Mouse (Mus musculus): ENCODE results near the gene Ghrh. TPM values are rescaled to one million over a fixed set of nuclear protein-coding genes. Genes with fewer than 3 reads are reported as not detected.

The Ghrh gene
- polyA plus RNA-seq, 1 experiment from 2014 or later: not detected

DNA sequence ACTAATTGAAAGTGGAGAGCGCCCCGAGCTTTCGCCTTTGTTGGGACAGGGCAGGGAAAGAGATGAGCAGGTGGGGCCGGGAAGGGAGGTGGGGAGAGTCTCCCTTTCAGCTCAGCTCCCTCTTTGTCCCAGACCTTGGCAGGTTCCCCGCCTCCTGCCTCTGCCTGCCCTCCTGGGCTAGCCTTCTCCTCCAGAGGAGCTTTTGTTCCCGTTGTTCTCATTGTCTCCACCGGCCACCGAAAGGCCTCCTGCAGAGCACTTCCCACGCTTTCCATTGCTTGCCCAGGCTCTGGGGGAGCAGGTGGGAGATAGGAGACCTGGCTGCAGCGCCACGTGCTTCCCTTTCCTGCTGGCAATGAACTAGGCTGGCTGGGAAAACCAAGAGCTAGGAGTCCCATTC, 18.7 kb downstream of the Ghrh start:
- Histone ChIP-seq H3K36me3 (ENCODE audit: insufficient read depth) (peaks cover 55% of the 10 kb centered on the region), H3K9me3 (ENCODE audit: low read depth, low read length) (no peaks in the 10 kb centered on the region), H3K4me3 (ENCODE audit: low read depth, low read length) (no peak overlapping the region), H3K4me2 (no peak overlapping the region), H3K4me1 (ENCODE audit: insufficient read depth) (no peaks in the 10 kb centered on the region), H3K27ac (ENCODE audit: low read depth) (no peak overlapping the region), H3K9ac (no peak overlapping the region), H3K27me3 (ENCODE audit: insufficient read depth, low read length) (no peaks in the 10 kb centered on the region)
- WGBS: 39% methylated on average over 11 of the region's 11 CpGs
- ATAC-seq (ENCODE audit: insufficient read depth): no peak
- TF ChIP-seq CTCF (IDR thresholded peaks at IDR 0.05; ENCODE audit: low read depth): no peak
- no peak for DNase-seq

GRCm38 (mm10) chr2:157328106-157328505, 19.2 kb downstream of the Ghrh start:
- 52% methylated on average over 5 of the region's 5 CpGs for WGBS
- no peak for DNase-seq
- H3K9ac ChIP-seq: no peak overlapping the region
- H3K4me1 ChIP-seq (ENCODE audit: insufficient read depth): no peaks in the 10 kb centered on the region
- H3K27me3 ChIP-seq (ENCODE audit: insufficient read depth, low read length): no peaks in the 10 kb centered on the region
- H3K9me3 ChIP-seq (ENCODE audit: low read depth, low read length): no peaks in the 10 kb centered on the region
- no peak for TF ChIP-seq CTCF (IDR thresholded peaks at IDR 0.05; ENCODE audit: low read depth)
- no peak overlapping the region for H3K4me2 ChIP-seq
- no peak overlapping the region for H3K4me3 ChIP-seq (ENCODE audit: low read depth, low read length)
- H3K36me3 ChIP-seq (ENCODE audit: insufficient read depth): peaks cover 60% of the 10 kb centered on the region
- no peak overlapping the region for H3K27ac ChIP-seq (ENCODE audit: low read depth)
- no peak for ATAC-seq (ENCODE audit: insufficient read depth)

- Histone ChIP-seq H3K4me2 (no peak overlapping the region), H3K4me3 (ENCODE audit: low read depth, low read length) (no peak overlapping the region), H3K4me1 (ENCODE audit: insufficient read depth) (no peaks in the 10 kb centered on the region), H3K27ac (ENCODE audit: low read depth) (no peak overlapping the region), H3K9me3 (ENCODE audit: low read depth, low read length) (no peaks in the 10 kb centered on the region), H3K36me3 (ENCODE audit: insufficient read depth) (peaks cover 89% of the 10 kb centered on the region), H3K9ac (no peak overlapping the region), H3K27me3 (ENCODE audit: insufficient read depth, low read length) (no peaks in the 10 kb centered on the region)
- TF ChIP-seq CTCF (IDR thresholded peaks at IDR 0.05; ENCODE audit: low read depth): no peak
- ATAC-seq (ENCODE audit: insufficient read depth) (no peak), DNase-seq (no peak)
- 88% methylated on average over 2 of the region's 2 CpGs for WGBS
Observed at GRCm38 (mm10) chr2:157325238-157325637, 22.1 kb downstream of the Ghrh start.

- Histone ChIP-seq H3K27ac (ENCODE audit: low read depth) (no peak overlapping the region), H3K4me3 (ENCODE audit: low read depth, low read length) (no peak overlapping the region), H3K4me1 (ENCODE audit: insufficient read depth) (no peaks in the 10 kb centered on the region), H3K4me2 (no peak overlapping the region), H3K27me3 (ENCODE audit: insufficient read depth, low read length) (no peaks in the 10 kb centered on the region), H3K9ac (no peak overlapping the region), H3K36me3 (ENCODE audit: insufficient read depth) (peaks cover 99% of the 10 kb centered on the region), H3K9me3 (ENCODE audit: low read depth, low read length) (no peaks in the 10 kb centered on the region)
- TF ChIP-seq CTCF (IDR thresholded peaks at IDR 0.05; ENCODE audit: low read depth): no peak
- 89% methylated on average over 5 of the region's 5 CpGs for WGBS
- DNase-seq: no peak
- ATAC-seq (ENCODE audit: insufficient read depth): no peak
Observed at GRCm38 (mm10) chr2:157322029-157322766, 25.1 kb downstream of the Ghrh start.

- Histone ChIP-seq H3K9ac (no peak overlapping the region), H3K36me3 (ENCODE audit: insufficient read depth) (peaks cover 98% of the 10 kb centered on the region), H3K27ac (ENCODE audit: low read depth) (no peak overlapping the region), H3K27me3 (ENCODE audit: insufficient read depth, low read length) (no peaks in the 10 kb centered on the region), H3K9me3 (ENCODE audit: low read depth, low read length) (no peaks in the 10 kb centered on the region), H3K4me2 (no peak overlapping the region), H3K4me3 (ENCODE audit: low read depth, low read length) (no peak overlapping the region), H3K4me1 (ENCODE audit: insufficient read depth) (no peaks in the 10 kb centered on the region)
- no peak for TF ChIP-seq CTCF (IDR thresholded peaks at IDR 0.05; ENCODE audit: low read depth)
- no peak for DNase-seq
- no peak for ATAC-seq (ENCODE audit: insufficient read depth)
- WGBS: 45% methylated on average over 5 of the region's 5 CpGs
Observed at GRCm38 (mm10) chr2:157320886-157321285, 26.4 kb downstream of the Ghrh start.

- peaks cover 98% of the 10 kb centered on the region for H3K36me3 ChIP-seq (ENCODE audit: insufficient read depth)
- H3K4me1 ChIP-seq (ENCODE audit: insufficient read depth): no peaks in the 10 kb centered on the region
- H3K9me3 ChIP-seq (ENCODE audit: low read depth, low read length): no peaks in the 10 kb centered on the region
- H3K4me2 ChIP-seq: no peak overlapping the region
- H3K9ac ChIP-seq: no peak overlapping the region
- no peak for TF ChIP-seq CTCF (IDR thresholded peaks at IDR 0.05; ENCODE audit: low read depth)
- 83% methylated on average over 8 of the region's 8 CpGs for WGBS
- ATAC-seq (ENCODE audit: insufficient read depth) (no peak), DNase-seq (no peak)
- H3K27ac ChIP-seq (ENCODE audit: low read depth): no peak overlapping the region
- no peak overlapping the region for H3K4me3 ChIP-seq (ENCODE audit: low read depth, low read length)
- no peaks in the 10 kb centered on the region for H3K27me3 ChIP-seq (ENCODE audit: insufficient read depth, low read length)
Observed at GRCm38 (mm10) chr2:157320135-157320534, 27.2 kb downstream of the Ghrh start.

DNA sequence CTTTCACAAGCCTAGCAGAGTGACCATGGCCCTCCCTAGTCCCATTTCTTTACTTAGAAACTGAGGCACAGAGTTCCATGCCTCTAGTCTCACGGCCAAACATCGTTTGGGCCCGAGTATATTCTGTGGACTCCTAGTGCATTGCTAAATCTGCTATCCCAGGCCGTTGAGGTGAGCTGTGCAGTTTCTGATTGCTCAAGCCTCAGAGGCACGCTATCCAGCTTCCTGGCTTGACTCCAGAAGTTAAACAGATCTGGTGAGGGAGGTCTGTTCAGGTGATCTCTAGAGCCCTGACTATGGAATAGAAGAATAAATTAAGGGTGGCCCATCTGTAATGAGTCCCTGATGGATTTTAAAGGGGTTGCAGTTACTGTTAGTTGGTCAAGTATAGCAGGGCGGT, 30.1 kb downstream of the Ghrh start:
- WGBS: 82% methylated on average over 6 of the region's 6 CpGs
- Histone ChIP-seq H3K9me3 (ENCODE audit: low read depth, low read length) (no peaks in the 10 kb centered on the region), H3K36me3 (ENCODE audit: insufficient read depth) (peaks cover 98% of the 10 kb centered on the region), H3K4me2 (no peak overlapping the region), H3K4me3 (ENCODE audit: low read depth, low read length) (no peak overlapping the region), H3K4me1 (ENCODE audit: insufficient read depth) (no peaks in the 10 kb centered on the region), H3K9ac (no peak overlapping the region), H3K27me3 (ENCODE audit: insufficient read depth, low read length) (no peaks in the 10 kb centered on the region), H3K27ac (ENCODE audit: low read depth) (peak overlapping the region; percentile 48; the same call in 1 of the 2 replicates)
- TF ChIP-seq CTCF (IDR thresholded peaks at IDR 0.05; ENCODE audit: low read depth): no peak
- ATAC-seq (ENCODE audit: insufficient read depth) (peak; percentile 18; the same call in 1 of the 2 replicates), DNase-seq (peak; percentile 48)
